Mouse (Mus musculus) hematopoietic stem cell, adult 5-6 weeks (primary cell): ENCODE data around the gene Gli3. TPM values are rescaled to one million over a fixed set of nuclear protein-coding genes. Genes with fewer than 3 reads are reported as not detected.

Experiments used
- ATAC-seq, 2 experiments: fragments of 125-278 bp in 1 of 2; replicated peaks in 1 of 2; 2 replicates each; pipeline ENCODE4 v1.8.0; 2016 to 2017; ENCODE audit warnings: inconsistent platforms in 2 of 2, mild to moderate bottlenecking in 2 of 2, moderate number of reproducible peaks in 2 of 2, low read depth in 1 of 2, moderate TSS enrichment in 1 of 2; ENCODE audit not compliant: low FRiP score in 2 of 2, poor library complexity in 2 of 2, severe bottlenecking in 2 of 2, insufficient read depth in 1 of 2, low TSS enrichment in 1 of 2
- total RNA-seq: library from RNA; stranded (forward); fragments of 172-1452, 232-1000 nt; gene quantifications from 2 replicates; pipeline ENCODE4 v1.2.3, GENCODE M21; 2017

Gli3 gene
- total RNA-seq, 1 experiment from 2014 or later = 0.05 TPM

- no peak for ATAC-seq
Observed at GRCm38 (mm10) chr13:15588278-15589272, 125.5 kb downstream of the Gli3 start.

- peak; percentile 76 to 81 for ATAC-seq
Observed at GRCm38 (mm10) chr13:15590326-15590933, 127.4 kb downstream of the Gli3 start.

GRCm38 (mm10) chr13:15596667-15597066 lies 133.6 kb downstream of the Gli3 start:
- no peak for ATAC-seq

- no peak for ATAC-seq
Observed at GRCm38 (mm10) chr13:15599741-15600140, 136.7 kb downstream of the Gli3 start.

- no peak for ATAC-seq
Observed at GRCm38 (mm10) chr13:15602161-15602560, 139.1 kb downstream of the Gli3 start.

- ATAC-seq = no peak
Observed at GRCm38 (mm10) chr13:15602677-15603221, 139.7 kb downstream of the Gli3 start.

- ATAC-seq = no peak
Observed at GRCm38 (mm10) chr13:15604074-15604473, 141.0 kb downstream of the Gli3 start.

- no peak for ATAC-seq
Observed at GRCm38 (mm10) chr13:15617423-15617822, 154.4 kb downstream of the Gli3 start.

GRCm38 (mm10) chr13:15618051-15618692 lies 155.1 kb downstream of the Gli3 start:
- no peak for ATAC-seq

GRCm38 (mm10) chr13:15621009-15621408 lies 158.0 kb downstream of the Gli3 start:
- no peak for ATAC-seq

GRCm38 (mm10) chr13:15624490-15625353 lies 161.7 kb downstream of the Gli3 start:
- ATAC-seq = no peak

GRCm38 (mm10) chr13:15641548-15641947 lies 178.5 kb downstream of the Gli3 start:
- ATAC-seq = no peak

GRCm38 (mm10) chr13:15660502-15660901 lies 197.5 kb downstream of the Gli3 start:
- ATAC-seq = peak; percentile 48 to 61; a peak in 1 of 4 replicates

GRCm38 (mm10) chr13:15662375-15662774 lies 199.3 kb downstream of the Gli3 start:
- ATAC-seq = no peak

- no peak for ATAC-seq
Observed at GRCm38 (mm10) chr13:15664580-15665201, 201.7 kb downstream of the Gli3 start.

- no peak for ATAC-seq
Observed at GRCm38 (mm10) chr13:15665514-15665913, 202.5 kb downstream of the Gli3 start.
